Mouse (Mus musculus) stomach, embryonic 14.5 days (tissue): ENCODE results near the gene Ccdc85c. TPM values are rescaled to one million over a fixed set of nuclear protein-coding genes. Genes with fewer than 3 reads are reported as not detected.

Experiments
- ATAC-seq: fragments of 200-750 bp; cut with Nextera tagmentation; 2 replicates; pipeline ENCODE4 v1.8.0; 2017; ENCODE audit warnings: low read depth, moderate TSS enrichment; ENCODE audit not compliant: insufficient number of reproducible peaks, insufficient read depth, low FRiP score
- H3K27ac ChIP-seq: fragments of 300-500 bp; sonication (generic); 2 replicates; pipeline ENCODE4 v1.5.1; 2014; ENCODE audit warnings: mild to moderate bottlenecking, low read length, moderate library complexity, mixed read lengths
- H3K27me3 ChIP-seq: fragments of 300-500 bp; sonication (generic); 2 replicates; pipeline ENCODE4 v1.6.1; 2014; ENCODE audit warnings: low read length, control low read depth, mixed read lengths; ENCODE audit not compliant: control insufficient read depth, insufficient read depth
- H3K36me3 ChIP-seq: fragments of 300-500 bp; sonication (generic); 2 replicates; pipeline ENCODE4 v1.6.1; 2014; ENCODE audit warnings: mild to moderate bottlenecking, control low read depth, low read length, moderate library complexity, mixed read lengths; ENCODE audit not compliant: control insufficient read depth, insufficient read depth
- H3K4me1 ChIP-seq: fragments of 300-500 bp; sonication (generic); 2 replicates; pipeline ENCODE4 v1.6.1; 2014; ENCODE audit warnings: low read length, control low read depth, mixed read lengths; ENCODE audit not compliant: control insufficient read depth, insufficient read depth
- H3K4me2 ChIP-seq: fragments of 300-500 bp; sonication (generic); replicated peaks from 2 replicates; pipeline ENCODE4 v1.6.1; 2014; ENCODE audit warnings: low read depth, low read length, control low read depth
- H3K4me3 ChIP-seq: fragments of 300-500 bp; sonication (generic); 2 replicates; pipeline ENCODE4 v1.5.1; 2014; ENCODE audit warnings: low read depth, low read length, control low read depth
- H3K9ac ChIP-seq: fragments of 300-500 bp; sonication (generic); replicated peaks from 2 replicates; pipeline ENCODE4 v1.6.1; 2014; ENCODE audit warnings: low read depth, mild to moderate bottlenecking, control low read depth, low read length, moderate library complexity, mixed read lengths
- H3K9me3 ChIP-seq: fragments of 300-500 bp; sonication (generic); 2 replicates; pipeline ENCODE4 v1.6.1; 2016; ENCODE audit warnings: low read depth, low read length, control low read depth; ENCODE audit not compliant: control insufficient read depth
- WGBS: fragments of 180-500 bp; shearing (Covaris S2); extraction: QIAGEN DNeasy Blood & Tissue Kit; methylation state at CpG from one replicate; pipeline ENCODE4 v1.1.7; 2014; 5-methylcytosine and 5-hydroxymethylcytosine counted together
- polyA plus RNA-seq: library from polyadenylated mRNA; unstranded; fragments of >200 nt; fragmentation: Nextera tagmentation; extraction: Ambion mirVana; gene quantifications from 2 replicates; pipeline ENCODE4 v1.2.1, GENCODE M21; 2014

Ccdc85c gene
- polyA plus RNA-seq, 1 experiment from 2014 or later, result 10.2 TPM

- Histone ChIP-seq H3K27ac (no peak overlapping the region; the same call in 1 of the 2 replicates), H3K4me1 (peaks cover 59% of the 10 kb centered on the region), H3K36me3 (no peaks in the 10 kb centered on the region), H3K9ac (no peak overlapping the region), H3K27me3 (no peaks in the 10 kb centered on the region), H3K4me3 (no peak overlapping the region), H3K4me2 (no peak overlapping the region), H3K9me3 (no peaks in the 10 kb centered on the region)
- no peak for ATAC-seq
- 89% methylated on average over 20 of the region's 20 CpGs for WGBS
Measured at GRCm38 (mm10) chr12:108242243-108242745, 32.9 kb downstream of the Ccdc85c start.

DNA sequence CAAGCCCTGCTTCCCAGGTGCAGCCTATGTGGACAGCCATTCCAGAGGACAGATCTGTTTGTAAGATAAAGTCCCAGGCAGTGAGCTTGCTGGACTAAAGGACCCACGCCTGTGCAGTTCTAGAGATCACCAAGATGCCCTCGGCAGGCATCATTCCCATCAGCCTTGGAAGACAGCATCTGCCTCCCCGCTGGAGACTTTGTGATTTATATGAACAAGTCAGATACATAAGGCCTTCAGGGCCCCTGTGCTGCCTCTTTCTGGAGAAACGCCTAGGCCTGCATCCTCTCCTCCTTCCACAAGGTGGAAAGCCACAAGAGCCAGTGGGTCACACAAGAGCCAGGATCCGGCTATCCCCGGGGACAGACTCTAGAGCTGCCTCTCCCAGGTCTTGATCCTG is 33.6 kb downstream of the Ccdc85c start:
- ATAC-seq, result no peak
- Histone ChIP-seq H3K9me3 (no peaks in the 10 kb centered on the region), H3K9ac (no peak overlapping the region), H3K27me3 (no peaks in the 10 kb centered on the region), H3K27ac (peak overlapping the region; percentile 39; the same call in 1 of the 2 replicates), H3K36me3 (no peaks in the 10 kb centered on the region), H3K4me2 (no peak overlapping the region), H3K4me3 (no peak overlapping the region), H3K4me1 (peaks cover 54% of the 10 kb centered on the region)
- WGBS, result 48% methylated on average over 6 of the region's 6 CpGs

- Histone ChIP-seq H3K36me3 (no peaks in the 10 kb centered on the region), H3K4me1 (peaks cover 51% of the 10 kb centered on the region), H3K4me2 (no peak overlapping the region), H3K4me3 (no peak overlapping the region), H3K9ac (no peak overlapping the region), H3K27me3 (no peaks in the 10 kb centered on the region), H3K27ac (peak overlapping the region; percentile 39; the same call in 1 of the 2 replicates), H3K9me3 (no peaks in the 10 kb centered on the region)
- WGBS, result 28% methylated on average over 21 of the region's 21 CpGs
- peak; percentile 25; the same call in 1 of the 2 replicates for ATAC-seq
Measured at GRCm38 (mm10) chr12:108240953-108241588, 34.2 kb downstream of the Ccdc85c start.

- Histone ChIP-seq H3K4me2 (no peak overlapping the region), H3K4me3 (no peak overlapping the region), H3K9me3 (no peaks in the 10 kb centered on the region), H3K27ac (peak overlapping the region; percentile 39; the same call in 1 of the 2 replicates), H3K27me3 (no peaks in the 10 kb centered on the region), H3K4me1 (peaks cover 45% of the 10 kb centered on the region), H3K36me3 (no peaks in the 10 kb centered on the region), H3K9ac (no peak overlapping the region)
- ATAC-seq, result no peak
- 61% methylated on average over 13 of the region's 13 CpGs for WGBS
Measured at GRCm38 (mm10) chr12:108240401-108240890, 34.8 kb downstream of the Ccdc85c start.

- Histone ChIP-seq H3K9me3 (no peaks in the 10 kb centered on the region), H3K9ac (no peak overlapping the region), H3K27me3 (no peaks in the 10 kb centered on the region), H3K4me2 (no peak overlapping the region), H3K27ac (no peak overlapping the region), H3K4me1 (peaks cover 38% of the 10 kb centered on the region), H3K4me3 (no peak overlapping the region), H3K36me3 (no peaks in the 10 kb centered on the region)
- 59% methylated on average over 5 of the region's 5 CpGs for WGBS
- ATAC-seq, result no peak
Measured at GRCm38 (mm10) chr12:108239441-108239840, 35.8 kb downstream of the Ccdc85c start.

DNA sequence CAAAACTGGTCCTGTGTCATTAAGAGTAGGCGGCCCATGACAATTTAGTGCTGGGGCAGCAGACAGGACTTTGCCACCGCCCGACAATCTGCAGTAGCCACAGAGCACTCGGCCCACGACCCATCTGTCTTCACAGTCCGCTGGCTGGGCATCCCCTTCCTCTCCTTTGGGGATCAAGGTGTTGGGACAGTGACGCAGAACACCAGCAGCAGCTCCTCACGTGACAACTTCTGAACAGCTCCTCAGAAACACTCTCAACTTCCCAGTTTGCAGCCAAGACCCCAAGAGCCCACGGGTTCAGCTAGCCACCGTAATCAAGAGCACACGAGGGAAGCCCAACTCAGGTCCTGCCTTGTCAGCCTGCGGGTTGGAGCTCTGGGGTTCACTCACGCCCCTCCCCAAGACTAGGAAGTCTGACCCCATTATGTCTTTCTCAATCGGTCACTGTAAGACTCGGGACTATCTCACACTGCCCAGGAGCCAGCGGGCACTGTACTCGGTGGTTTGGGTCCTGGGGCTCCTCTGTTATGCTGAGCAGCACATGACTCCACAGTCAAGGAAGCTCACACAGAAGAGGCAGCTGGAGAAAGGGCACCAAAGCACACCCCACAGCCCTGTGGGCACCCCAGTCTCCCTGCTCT is 36.7 kb downstream of the Ccdc85c start:
- no peaks in the 10 kb centered on the region for H3K9me3 ChIP-seq
- no peak overlapping the region for H3K9ac ChIP-seq
- peaks cover 29% of the 10 kb centered on the region for H3K4me1 ChIP-seq
- no peak overlapping the region for H3K27ac ChIP-seq
- 79% methylated on average over 17 of the region's 17 CpGs for WGBS
- H3K36me3 ChIP-seq, result no peaks in the 10 kb centered on the region
- no peaks in the 10 kb centered on the region for H3K27me3 ChIP-seq
- no peak overlapping the region for H3K4me2 ChIP-seq
- no peak overlapping the region for H3K4me3 ChIP-seq
- no peak for ATAC-seq

DNA sequence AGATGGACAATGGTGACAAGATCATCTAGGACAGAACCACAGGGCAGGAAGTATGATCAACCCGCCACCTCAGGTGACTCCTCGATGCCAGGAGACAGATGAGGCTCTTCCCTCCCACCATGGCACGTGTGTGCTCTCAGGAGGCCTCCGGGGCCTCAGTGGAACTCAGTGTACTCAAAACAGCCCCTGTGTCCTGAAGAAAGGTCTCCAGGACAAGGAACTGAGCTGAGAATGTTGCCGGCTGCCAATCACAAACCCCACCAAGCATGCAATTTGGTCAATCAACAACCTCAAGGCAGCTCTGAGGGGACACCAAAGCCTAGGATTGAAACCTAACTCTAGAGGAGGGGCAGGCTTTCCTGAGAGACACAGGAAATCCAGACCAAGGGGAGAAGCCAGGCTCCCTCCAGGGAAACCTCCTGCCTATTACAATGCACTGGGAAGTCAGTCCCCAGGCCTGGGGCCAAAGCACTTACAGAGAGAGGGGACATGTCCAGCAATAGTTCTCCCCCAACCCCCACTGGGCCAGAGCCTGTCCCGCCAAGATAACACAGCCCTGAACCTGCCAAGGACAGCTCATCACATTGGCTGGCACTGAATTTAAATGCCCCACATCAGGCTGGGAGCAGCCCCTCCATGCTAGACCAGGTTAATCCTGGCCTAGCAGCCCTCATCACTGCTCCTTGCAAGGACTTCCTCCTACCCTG is 37.8 kb downstream of the Ccdc85c start:
- no peak overlapping the region for H3K4me2 ChIP-seq
- no peak overlapping the region for H3K9ac ChIP-seq
- H3K36me3 ChIP-seq, result no peaks in the 10 kb centered on the region
- ATAC-seq, result no peak
- no peaks in the 10 kb centered on the region for H3K27me3 ChIP-seq
- 71% methylated on average over 6 of the region's 6 CpGs for WGBS
- peaks cover 27% of the 10 kb centered on the region for H3K4me1 ChIP-seq
- H3K9me3 ChIP-seq, result no peaks in the 10 kb centered on the region
- no peak overlapping the region for H3K27ac ChIP-seq
- H3K4me3 ChIP-seq, result no peak overlapping the region

DNA sequence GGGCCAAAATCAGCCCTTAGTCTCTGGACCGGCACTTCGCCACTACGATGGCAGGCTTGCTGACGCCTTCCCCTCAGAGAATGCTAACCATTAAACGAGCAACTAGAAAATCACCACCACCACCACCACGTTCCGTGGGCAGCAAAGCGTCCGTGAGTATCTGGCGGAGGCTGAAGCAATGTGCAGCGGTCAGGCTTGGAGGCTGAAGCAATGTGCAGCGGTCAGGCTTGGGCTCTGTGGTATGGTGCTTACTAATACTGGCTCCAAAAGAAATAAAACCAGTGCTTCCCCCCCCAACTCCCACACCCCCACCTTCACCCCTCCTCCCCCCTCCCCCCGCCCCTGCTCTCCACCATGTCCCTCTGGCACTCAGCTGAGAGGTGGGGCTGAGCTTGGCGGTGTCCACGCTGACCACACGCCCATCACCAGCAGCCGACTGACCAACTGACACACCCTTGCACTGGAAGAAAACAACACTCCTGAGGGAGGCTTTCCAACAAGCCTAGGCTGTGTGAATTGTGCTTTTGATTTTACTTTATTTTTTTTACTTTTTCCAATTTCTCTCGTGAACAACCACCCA is 39.2 kb downstream of the Ccdc85c start:
- 77% methylated on average over 18 of the region's 18 CpGs for WGBS
- Histone ChIP-seq H3K27me3 (no peaks in the 10 kb centered on the region), H3K4me2 (no peak overlapping the region), H3K9me3 (no peaks in the 10 kb centered on the region), H3K9ac (no peak overlapping the region), H3K27ac (no peak overlapping the region), H3K36me3 (no peaks in the 10 kb centered on the region), H3K4me1 (peaks cover 25% of the 10 kb centered on the region), H3K4me3 (no peak overlapping the region)
- no peak for ATAC-seq
